Mouse (Mus musculus): Measurements from ENCODE around the gene Stk11ip.

Stk11ip gene

GRCm38 (mm10) chr1:75521321-75522031, at the start of gene Stk11ip:
Gene Stk11ip, plus strand, starts transcription at chr1:75521529.
- in situ Hi-C loops (cut with MboI, MseI): no loop called here

GRCm38 (mm10) chr1:75476441-75476840, 44.9 kb upstream of the Stk11ip start:
- in situ Hi-C loops (cut with MboI, MseI): no loop called here

GRCm38 (mm10) chr1:75477264-75477965, 43.9 kb upstream of the Stk11ip start:
- in situ Hi-C loops (cut with MboI, MseI): no loop called here

GRCm38 (mm10) chr1:75477966-75478290, 43.4 kb upstream of the Stk11ip start:
- in situ Hi-C loops (cut with MboI, MseI): no loop called here

- in situ Hi-C loops (cut with MboI, MseI): no loop called here
Measured at GRCm38 (mm10) chr1:75478497-75478896, 42.8 kb upstream of the Stk11ip start.

- in situ Hi-C loops (cut with MboI, MseI): no loop called here
Measured at GRCm38 (mm10) chr1:75478916-75479634, 42.3 kb upstream of the Stk11ip start, which contains the start of the genes Chpf and Tmem198. Gene Chpf, minus strand, starts transcription at chr1:75479307. Gene Tmem198, plus strand, starts transcription at chr1:75479532.

- in situ Hi-C loops (cut with MboI, MseI): no loop called here
Measured at GRCm38 (mm10) chr1:75479635-75479989, 41.7 kb upstream of the Stk11ip start.

GRCm38 (mm10) chr1:75480036-75480435, 41.3 kb upstream of the Stk11ip start:
- in situ Hi-C loops (cut with MboI, MseI): loop anchor here (5.0 kb wide), 2 partner anchors 77 to 353 kb away; partner anchors contain the start of gene Nhej1

- in situ Hi-C loops (cut with MboI, MseI): loop anchor here (5.0 kb wide), 2 partner anchors 77 to 353 kb away; partner anchors contain the start of gene Nhej1
Measured at GRCm38 (mm10) chr1:75480735-75481134, 40.6 kb upstream of the Stk11ip start.

- in situ Hi-C loops (cut with MboI, MseI): no loop called here
Measured at GRCm38 (mm10) chr1:75486561-75486960, 34.8 kb upstream of the Stk11ip start.

- in situ Hi-C loops (cut with MboI, MseI): no loop called here
Measured at GRCm38 (mm10) chr1:75487040-75487404, 34.3 kb upstream of the Stk11ip start.

GRCm38 (mm10) chr1:75487405-75488161, 33.7 kb upstream of the Stk11ip start:
- in situ Hi-C loops (cut with MboI, MseI): no loop called here

- in situ Hi-C loops (cut with MboI, MseI): no loop called here
Measured at GRCm38 (mm10) chr1:75490785-75491551, 30.4 kb upstream of the Stk11ip start.

- in situ Hi-C loops (cut with MboI, MseI): no loop called here
Measured at GRCm38 (mm10) chr1:75492579-75493170, 28.7 kb upstream of the Stk11ip start.

- in situ Hi-C loops (cut with MboI, MseI): no loop called here
Measured at GRCm38 (mm10) chr1:75494878-75495548, 26.3 kb upstream of the Stk11ip start.

- in situ Hi-C loops (cut with MboI, MseI): no loop called here
Measured at GRCm38 (mm10) chr1:75498897-75499296, 22.4 kb upstream of the Stk11ip start.

- in situ Hi-C loops (cut with MboI, MseI): no loop called here
Measured at GRCm38 (mm10) chr1:75499441-75499840, 21.9 kb upstream of the Stk11ip start.

GRCm38 (mm10) chr1:75501905-75502304, 19.4 kb upstream of the Stk11ip start:
- in situ Hi-C loops (cut with MboI, MseI): no loop called here

- in situ Hi-C loops (cut with MboI, MseI): no loop called here
Measured at GRCm38 (mm10) chr1:75502945-75503650, 18.2 kb upstream of the Stk11ip start.
